Mouse (Mus musculus) inflammation-experienced regulatory T-cells, adult 6 months (primary cell): ENCODE measurements at regions not wholly inside any gene's neighbourhood (a gene's known extent, or its start where the extent isn't known, plus 50 kb on each side); places are given as distances from the start of the nearest gene placed in this dataset.

ENCODE experiments used
- ATAC-seq: one replicate; pipeline ENCODE4 v1.8.0; 2017

DNA sequence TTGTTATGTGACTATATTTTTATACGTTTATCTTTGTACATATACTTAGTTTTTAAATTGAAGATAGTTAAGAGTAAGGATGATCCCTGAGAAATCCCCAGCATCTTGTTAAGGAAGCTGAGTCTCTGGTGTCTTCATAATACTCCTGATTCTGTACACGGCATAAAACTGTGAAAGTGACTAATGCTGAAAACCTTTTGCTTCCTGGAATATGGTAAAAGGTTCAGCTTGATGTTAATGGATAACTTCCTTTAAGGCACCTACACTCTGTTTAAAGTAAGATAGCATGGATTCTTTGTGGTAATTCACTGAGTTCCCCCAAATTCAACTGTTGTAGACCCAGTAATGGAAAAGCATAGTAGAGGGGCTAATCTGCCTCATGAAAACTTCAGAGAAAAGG lies 67.2 kb upstream of the Rgs1 start:
- no peak for ATAC-seq

DNA sequence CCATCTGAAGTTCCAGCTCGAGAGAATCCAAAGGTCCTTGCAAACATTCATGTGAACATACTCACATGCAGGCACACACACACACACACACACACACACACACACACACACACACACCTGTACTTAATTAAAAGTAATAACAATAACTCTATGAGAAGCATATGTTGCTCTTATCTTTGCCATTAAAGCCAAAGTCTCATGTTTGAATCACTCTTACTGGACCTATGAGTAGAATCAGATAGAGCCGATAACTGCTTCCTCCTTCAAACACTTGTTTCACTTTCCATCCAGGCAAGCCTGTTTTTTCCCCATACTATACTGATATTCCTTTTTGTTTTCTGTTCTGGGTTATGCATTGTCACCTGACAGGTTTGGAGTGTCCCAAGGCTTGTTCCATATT lies 65.3 kb upstream of the Rgs1 start:
- peak; percentile 57 for ATAC-seq

DNA sequence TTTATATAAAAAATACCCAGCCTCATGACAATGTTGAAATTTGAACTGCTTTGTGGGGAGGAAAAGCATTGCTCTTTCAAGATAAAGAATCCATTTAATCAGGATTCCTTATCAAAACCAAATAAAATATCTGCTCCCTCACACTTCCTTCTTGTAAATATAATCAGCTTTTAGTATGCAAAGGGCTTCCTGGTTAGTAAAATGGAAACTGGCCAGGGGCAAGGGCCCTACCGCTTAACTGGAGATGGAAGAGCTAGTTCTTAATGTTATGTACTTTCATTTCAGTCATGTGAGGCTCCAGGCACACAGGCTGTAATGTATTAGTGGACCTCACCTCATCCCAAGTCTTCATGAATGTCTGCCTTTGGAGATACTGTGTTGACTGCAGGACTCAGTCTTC lies 64.3 kb upstream of the Rgs1 start:
- peak; percentile 7 for ATAC-seq

DNA sequence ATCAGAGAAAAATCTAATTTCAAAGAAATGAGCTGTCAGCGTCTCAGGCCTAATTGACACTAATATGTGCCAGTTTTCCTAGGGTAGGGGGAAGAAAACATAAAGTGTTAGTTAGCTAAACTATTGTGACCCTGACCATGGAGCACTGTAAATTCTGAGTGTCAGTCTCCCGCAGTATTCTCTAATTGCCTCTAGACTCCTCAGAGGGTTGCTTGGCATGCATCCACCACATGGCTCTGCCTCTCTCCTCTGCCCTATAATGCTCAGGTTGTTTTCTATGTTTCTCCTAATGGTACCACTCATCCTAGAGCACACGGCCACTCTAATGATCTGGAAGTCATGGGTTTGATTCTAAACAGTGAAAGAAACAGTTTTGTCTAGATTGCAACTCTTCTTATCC lies 60.9 kb upstream of the Rgs1 start:
- ATAC-seq: no peak

DNA sequence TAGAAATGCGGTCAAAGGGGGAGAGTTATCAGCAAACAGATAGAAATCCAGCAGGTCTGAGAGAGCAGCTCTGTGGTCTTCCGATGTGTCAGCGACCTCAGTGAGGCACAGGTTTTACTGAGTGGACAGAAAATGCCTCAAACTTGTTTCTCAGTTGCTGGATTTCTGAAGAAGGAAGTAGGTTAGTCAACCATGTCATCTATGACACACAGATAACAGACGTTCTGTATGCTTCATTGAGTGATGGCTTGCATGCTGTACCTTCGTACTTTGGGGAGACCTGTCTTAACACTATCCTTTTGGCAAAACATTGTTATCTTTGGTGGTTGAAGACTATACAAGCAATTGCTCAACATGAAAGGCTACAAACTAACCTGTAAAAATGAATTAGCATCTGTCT lies 59.3 kb upstream of the Rgs1 start:
- peak; percentile 23 for ATAC-seq

DNA sequence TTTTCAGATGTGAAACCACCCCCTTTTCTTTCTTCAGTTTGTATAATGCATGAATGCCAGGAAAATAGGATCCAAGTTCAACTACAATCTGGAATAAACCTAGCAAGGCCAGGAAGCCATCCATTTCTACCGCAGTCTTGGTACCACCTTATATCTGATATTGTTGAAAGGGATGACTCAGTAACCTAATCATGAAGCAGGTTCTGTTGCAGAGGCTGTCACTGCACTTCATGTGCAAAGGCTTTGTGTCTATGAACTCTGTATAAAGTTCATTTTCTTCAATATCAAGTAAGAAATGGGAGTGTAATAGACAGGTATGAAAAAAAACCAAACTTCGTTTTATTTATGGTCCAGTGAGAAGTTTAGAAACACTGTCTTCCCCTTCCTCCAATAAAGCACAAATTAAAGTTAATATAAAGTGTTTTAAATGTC lies 58.8 kb upstream of the Rgs1 start:
- ATAC-seq: peak; percentile 16

DNA sequence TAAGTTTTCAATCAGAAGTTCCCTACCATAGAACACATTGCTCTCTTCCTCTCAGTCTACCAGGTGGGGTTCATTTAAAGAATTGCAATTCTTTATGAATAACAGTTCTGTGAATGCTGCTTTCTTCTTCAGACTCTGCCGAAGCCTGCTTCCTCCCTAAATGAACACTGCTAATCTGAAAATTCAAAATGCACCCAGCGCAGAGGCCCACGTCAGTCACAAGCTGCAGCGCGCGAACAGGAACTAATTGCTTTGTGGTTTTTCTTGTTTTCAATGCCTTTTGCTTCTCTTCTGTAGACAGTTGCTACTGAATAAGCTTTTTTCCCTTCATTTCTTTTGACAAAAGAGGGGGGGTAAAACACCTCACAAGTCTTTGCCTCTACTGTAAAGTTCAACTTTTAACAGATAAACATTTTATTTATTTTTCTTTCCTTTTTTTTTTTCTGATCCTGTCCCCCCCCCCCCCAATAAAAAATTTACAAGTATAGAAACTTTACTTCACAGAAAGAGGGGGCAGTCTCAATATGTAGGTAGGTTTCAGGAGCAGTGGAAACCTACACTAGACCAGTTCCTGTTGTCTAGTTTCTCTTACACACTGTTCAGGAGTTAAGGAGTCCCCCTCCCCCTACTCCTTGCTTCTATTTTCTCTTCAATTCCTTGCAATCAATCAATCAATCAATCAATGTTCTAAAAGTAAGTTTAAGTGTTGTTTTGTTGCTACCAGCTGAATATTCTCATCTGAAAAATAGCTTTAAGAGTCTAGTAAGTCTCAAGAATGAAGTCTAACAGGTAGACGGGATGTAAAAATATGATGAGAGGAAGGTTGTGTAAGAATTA lies 58.2 kb upstream of the Rgs1 start:
- peak; percentile 82 for ATAC-seq

DNA sequence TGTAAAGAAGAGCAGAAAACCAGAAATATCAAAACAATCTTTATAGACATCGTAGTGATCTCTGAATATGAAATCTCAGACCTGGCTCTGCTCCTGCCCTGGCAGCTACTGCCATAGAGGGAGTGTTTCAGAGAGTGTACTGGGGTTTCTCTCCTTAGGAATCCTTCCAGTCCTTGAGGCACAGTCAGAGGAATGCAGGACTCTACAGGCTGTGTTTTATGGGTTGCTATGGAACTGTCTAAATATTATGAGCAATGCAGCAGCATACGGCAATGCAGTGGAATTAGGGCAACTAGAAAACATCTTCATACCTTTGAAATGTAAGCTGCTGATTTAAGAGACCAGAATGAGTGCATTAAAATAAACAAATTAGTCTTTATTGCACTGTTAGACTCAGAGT lies 57.2 kb upstream of the Rgs1 start:
- no peak for ATAC-seq

DNA sequence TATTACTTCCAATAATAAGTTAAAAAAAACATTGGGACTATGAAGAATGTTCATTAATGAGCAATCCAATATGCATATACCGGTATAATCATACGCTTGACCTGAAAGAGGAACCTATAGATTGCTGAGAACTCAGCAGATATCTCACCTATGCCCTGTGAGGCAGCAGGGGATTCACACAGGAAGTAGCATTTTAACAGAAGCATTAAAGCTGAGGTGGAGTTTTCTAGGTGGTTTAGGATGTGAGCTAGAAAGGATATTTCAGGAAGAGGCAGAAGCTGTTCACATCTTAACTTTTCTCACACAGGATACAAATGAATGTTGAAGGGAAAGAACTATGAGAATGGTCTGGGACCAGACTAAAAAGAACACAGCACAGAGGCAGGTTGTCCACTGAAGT lies 51.6 kb upstream of the Rgs1 start:
- peak; percentile 92 for ATAC-seq
